Mouse (Mus musculus) embryo, embryonic 11.5 days (tissue): ENCODE results near the gene Errfi1.

Source experiments
- DNase-seq: peaks from one replicate; pipeline ENCODE4 v3.0.0-alpha.2; 2012; ENCODE audit warnings: low read depth, low spot score

Gene Errfi1

DNA sequence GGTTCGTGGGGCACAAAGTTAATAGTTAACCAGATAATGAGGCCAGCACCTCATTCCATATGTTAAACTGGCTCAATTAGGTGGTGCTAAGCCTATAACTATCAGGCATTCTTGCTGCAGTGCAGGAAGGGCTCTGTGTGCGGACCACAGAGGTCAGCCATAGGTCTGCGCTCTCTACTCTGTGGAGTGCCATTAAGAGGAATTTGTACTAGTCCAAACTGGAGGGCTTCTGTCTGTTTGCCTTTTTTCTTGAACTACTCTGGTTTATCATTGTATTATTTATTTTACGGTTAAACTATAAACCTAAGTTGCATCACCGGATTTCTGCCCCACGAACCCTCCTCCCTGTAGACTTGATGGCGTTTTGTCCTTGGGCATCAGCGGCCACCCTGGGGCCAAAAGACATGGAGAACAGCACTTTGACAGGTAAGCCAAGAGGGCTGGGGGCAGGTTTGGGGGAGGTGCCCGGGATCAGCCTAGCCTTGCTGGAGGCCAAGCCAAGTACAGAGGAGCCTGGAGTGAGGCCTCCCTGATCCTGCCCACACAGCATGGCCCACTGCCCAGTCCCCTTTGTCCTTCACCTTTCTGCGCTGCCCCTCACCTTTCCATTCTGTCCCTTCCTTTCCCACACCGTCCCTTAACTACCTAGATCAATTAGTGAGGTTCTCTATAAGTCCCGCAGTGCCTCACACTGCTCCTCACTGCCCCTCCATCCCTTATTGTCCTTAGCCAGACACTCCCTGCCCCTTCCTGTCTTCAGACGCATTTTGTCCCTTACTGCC, at the start of gene Errfi1:
Gene Errfi1, plus strand, starts transcription at position 240 of the 782 bp plus-strand sequence.
- DNase-seq, result no peak

DNA sequence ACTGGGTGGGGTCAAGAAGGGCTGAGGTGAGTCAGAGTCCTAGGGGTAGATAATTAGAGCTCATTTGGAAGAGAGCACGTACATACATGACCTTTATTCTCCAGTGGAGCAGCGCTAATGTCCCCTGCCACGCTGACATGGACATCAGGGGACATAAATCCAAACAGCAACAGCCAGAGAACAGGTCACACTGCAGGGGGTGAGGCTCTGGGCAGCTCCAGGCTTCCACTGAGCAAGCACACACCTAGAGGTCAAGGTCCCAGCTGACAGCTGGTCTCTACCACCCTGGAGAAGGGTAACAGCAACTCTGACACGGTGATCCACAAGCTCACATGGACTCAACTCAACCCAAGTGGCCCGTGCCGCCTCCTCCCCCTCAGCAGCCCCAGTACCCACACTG, 49.5 kb upstream of the Errfi1 start:
- DNase-seq, result no peak

DNA sequence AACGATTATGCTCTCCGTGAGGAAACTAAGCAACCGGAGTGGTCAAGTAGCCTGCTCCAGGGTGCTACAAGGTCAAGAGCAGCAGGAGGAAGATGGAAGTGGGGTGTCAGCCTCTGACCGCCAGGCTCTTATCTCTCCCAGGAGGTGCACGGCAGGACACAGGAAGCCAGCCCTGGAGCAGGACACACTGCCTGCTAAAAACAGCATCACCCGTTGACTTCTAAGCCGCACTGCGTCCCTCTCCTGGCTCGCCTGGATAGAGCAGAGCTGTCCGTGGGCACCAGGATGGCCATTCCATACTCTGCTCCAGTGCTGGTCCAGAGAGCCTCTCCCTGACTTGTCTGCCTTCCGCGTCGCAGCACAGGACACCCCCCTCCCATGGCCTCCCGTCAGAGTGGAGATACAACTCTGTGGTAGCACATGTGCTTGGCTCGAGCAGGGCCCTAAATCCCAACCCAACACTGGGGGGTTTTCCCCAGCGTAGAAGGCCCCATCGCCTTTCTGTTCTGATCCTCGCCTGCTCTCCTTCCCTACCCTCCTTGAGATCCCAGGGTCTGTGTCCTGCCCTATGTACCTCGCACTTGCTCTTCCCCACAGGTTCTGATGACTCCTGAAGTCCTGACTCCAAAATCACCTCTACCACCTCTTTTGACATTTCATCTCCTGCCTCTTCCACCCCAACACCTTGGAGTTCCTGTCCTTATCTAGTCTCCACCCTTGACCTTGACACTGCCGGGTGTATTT, 45.8 kb upstream of the Errfi1 start:
- no peak for DNase-seq

DNA sequence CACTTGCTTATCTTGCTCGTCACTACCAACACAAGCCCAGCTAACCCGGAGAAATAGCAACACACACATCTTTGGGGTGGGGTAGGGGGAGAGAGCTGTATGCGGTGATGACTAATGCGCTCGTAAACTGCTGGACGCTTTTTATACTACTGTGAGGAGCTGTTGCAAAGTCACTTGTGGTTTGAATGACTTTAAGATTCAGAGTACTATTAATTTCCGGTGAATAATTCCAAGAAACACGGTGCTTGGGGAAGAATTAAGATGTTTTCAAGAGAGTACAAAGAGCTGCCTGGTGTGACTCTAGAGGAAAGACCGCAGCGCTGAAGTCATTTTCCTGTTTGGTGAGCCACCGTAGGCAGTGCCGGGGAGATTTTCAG, 45.3 kb upstream of the Errfi1 start:
- no peak for DNase-seq

DNA sequence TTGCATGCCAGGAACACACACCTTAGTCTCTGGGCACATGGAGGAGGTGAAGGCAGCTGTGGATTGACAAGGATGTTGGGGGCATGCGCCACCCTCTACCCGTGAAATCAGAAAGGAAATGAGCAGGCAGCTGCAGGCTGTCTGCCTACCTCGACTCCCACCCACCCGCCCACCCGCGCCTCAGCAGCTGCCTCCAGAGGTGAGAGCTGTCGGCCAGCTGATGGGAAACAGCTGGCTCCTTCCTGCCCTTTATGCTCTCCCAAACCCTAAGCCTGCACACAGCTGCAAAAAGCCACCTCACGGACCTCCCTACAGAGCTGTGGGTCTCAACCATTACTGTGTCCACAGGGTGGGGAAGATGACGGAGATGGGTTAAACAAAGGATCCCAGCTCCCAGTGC, 44.4 kb upstream of the Errfi1 start:
- no peak for DNase-seq

GRCm38 (mm10) chr4:150815144-150815543, 38.6 kb upstream of the Errfi1 start:
- no peak for DNase-seq

- DNase-seq, result no peak
These were observed 37.2 kb upstream of the Errfi1 start for GRCm38 (mm10) chr4:150816414-150816951.

- DNase-seq, result no peak
These were observed 34.4 kb upstream of the Errfi1 start for GRCm38 (mm10) chr4:150819126-150819910.

- DNase-seq, result no peak
These were observed 32.3 kb upstream of the Errfi1 start for GRCm38 (mm10) chr4:150821381-150821780.

DNA sequence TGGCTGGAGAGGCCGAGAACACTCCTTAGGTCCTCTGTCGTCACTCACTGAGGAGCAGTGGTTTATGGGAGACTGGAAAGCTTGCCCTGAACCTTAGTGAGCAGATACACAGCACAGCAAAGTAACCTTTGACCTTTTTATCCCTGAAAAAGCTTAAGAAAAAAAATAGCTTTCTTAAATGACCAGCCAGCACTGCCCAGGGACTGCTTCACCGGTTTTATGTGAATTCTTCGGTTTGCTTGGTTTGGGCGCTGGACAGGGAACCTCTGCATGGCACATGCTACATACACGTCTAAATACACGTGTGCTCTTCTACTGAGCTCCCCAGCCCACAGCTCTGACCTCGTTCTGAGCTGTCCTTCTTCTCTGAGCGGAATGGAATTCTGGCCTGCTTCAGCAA, 31.1 kb upstream of the Errfi1 start:
- DNase-seq, result no peak

GRCm38 (mm10) chr4:150823614-150824480, 29.9 kb upstream of the Errfi1 start:
- DNase-seq, result no peak

GRCm38 (mm10) chr4:150824877-150825276, 28.8 kb upstream of the Errfi1 start:
- DNase-seq, result no peak

DNA sequence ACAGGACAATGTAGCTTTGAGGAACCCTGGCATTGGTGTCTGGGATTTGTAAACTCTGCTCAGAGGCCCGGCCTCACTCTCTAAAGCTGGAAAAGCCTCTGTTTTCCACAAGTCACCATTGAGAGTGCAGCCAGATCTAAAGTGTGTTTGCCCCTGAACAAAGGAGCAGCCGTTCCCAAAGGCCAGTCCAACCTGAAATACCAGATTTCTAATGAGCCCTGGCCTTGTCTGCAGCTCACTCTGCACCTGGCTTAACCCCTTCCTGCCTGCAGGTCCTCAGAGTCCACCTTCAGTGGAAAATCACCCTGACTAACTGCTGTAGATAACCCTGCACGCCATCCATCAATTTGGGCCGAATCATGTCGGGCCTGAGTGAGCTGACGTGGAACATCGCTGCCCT, 28.2 kb upstream of the Errfi1 start:
- no peak for DNase-seq

- DNase-seq, result no peak
These were observed 22.4 kb upstream of the Errfi1 start for GRCm38 (mm10) chr4:150831321-150831720.

DNA sequence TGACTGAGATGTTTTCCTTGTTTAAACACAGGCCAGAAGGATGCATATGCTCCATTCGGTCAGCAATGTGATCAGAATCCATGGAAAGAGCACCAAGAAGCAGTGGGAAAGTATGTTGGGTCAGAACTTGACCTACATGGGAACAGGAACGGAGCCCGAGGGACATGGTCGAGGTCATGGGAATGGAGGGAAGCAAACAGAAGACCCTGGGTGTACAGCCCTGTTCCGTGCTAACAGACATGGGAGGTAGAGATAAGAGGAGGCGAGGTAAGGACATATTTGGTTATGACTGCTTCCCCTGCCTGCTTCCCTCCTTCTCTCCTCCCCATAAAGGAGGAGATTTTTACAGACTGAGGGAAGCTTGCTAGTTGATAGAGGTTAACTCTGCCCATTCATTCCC, 21.8 kb upstream of the Errfi1 start:
- no peak for DNase-seq

DNA sequence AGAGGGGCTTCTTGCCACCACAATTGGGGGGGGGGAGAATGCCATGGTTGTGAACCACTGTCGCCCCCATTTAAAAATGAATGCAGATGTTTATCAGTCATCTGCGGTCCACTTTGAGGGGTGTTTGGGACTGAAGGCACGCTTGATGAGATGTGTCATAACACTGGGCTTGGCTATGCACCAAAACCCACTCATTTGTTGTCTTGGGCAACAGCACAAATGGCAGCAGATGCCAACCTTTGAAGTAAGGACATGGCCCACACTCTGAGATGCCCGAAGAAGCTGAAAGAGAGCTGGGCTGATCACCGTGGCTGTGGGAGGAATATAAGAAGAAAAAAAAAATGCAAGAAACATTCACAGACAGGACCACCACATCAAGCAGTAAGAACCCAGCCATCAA, 18.6 kb upstream of the Errfi1 start:
- DNase-seq, result no peak

DNA sequence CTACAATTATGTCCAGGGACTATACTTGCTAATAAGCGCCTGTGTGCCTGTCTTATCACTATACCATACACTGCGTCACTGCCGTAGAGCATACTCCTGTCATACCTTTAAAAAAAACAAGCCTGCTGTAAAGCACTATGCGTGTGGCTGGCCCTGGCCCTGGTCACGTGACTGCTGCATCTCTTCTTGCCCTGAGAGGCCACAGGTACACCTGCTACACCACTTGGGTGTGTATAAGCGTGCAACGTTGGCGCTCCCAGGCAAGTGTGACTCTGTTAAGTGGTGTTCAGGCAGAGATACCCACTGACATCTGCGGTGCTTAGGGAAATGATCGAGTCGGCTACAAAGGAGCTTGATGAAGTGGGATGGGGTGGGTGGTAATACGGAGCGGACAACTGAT, 17.5 kb upstream of the Errfi1 start:
- no peak for DNase-seq

DNA sequence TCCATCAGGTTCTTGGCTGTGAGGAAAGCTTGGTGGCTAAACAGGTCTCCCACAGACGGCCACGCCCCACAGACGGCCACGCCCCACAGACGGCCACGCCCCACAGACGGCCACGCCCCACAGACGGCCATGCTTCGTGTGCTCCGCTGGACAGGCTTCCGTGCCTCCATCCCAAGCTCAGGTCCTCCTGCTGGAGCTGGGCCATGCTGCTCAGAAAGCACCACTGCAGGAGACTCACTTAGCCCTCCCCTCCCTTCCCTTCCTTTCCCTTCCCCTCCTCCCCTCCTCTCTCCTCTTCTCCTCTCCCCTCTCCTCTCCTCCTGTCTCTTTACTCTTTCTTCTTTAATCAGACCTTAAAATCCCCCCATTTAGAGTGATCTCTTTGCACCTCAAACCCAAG, 16.8 kb upstream of the Errfi1 start:
- DNase-seq, result no peak

GRCm38 (mm10) chr4:150837458-150837857, 16.3 kb upstream of the Errfi1 start:
- DNase-seq, result no peak

- no peak for DNase-seq
These were observed 11.7 kb upstream of the Errfi1 start for GRCm38 (mm10) chr4:150842045-150842444.

DNA sequence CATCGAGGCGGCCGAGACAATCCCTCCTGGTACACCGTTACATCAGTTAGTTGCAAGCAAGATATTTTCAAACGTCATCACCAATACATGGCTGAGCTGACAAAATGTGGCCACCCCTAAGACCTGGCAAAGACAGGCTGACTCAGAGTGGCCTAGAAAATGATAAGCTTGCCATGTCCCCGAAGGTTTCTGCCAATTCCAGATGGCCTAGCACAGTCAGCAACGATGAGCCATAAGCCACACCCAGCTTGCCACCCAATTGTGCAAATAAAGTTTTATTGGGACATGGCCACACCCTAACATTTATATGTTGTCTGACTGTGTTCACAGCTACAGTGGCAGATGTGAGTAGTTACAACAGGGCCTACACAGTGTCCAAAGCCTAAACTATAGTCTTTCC, 10.5 kb upstream of the Errfi1 start:
- DNase-seq, result no peak
